17 mouse cellular contexts compared by ENCODE assay signal in the genomic region with DNA sequence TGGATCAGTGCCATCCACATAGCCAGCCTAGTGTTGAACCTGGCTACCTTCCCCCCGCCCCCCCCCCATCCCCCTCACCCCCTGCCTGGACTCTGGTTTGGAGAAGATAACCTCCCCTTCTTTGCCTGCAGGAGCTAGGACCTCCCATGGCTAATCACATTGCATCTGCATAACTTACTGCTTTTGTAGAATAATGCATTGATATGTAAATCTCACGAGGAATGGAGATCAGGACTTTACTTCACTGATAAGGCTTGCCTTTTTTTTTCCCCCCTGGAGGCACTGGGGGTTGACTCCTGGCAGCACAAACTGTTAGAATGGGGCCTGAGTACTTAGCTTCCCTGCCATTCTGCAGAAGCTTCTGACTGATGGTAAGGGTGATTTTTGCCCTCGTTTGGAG. TPM values are rescaled to one million over a fixed set of nuclear protein-coding genes. Genes with fewer than 3 reads are reported as not detected.
DNase-seq lines count a peak whose midpoint lies in the region; ATAC-seq and TF ChIP-seq lines count a peak whose summit lies in the region.
"Had no signal": no experiment of that assay in that cellular context is flagged by ENCODE, and none has a peak within 500 bp of the region (broad histone marks: within the 10 kb centered on the region; RNA-seq: fewer than 3 reads in every experiment).

No protein-coding gene starts in this region.

- H3K9ac ChIP-seq in heart, adult 2 months (ENCODE audit: low read depth, low read length): no peak overlapping the region
- no peak overlapping the region for H3K9ac ChIP-seq in midbrain, embryonic 12.5 days (replicated peaks)
- H3K9ac ChIP-seq: embryonic facial prominence, embryonic 12.5 days had no signal

- no peak for TF ChIP-seq CTCF in heart, adult 2 months (IDR thresholded peaks at IDR 0.05)

- peaks cover 63% of the 10 kb centered on the region for H3K4me1 ChIP-seq in heart, embryonic 10.5 days
- peaks cover 13% of the 10 kb centered on the region for H3K4me1 ChIP-seq in heart, adult 2 months (ENCODE audit: control insufficient read depth, insufficient read depth, low read length)
- H3K4me1 ChIP-seq in midbrain, embryonic 12.5 days: peaks cover 14% of the 10 kb centered on the region
- peaks cover 39% of the 10 kb centered on the region for H3K4me1 ChIP-seq in midbrain, embryonic 10.5 days

- H3K4me3 ChIP-seq in heart, embryonic 10.5 days: 0 out of 2 replicates have a peak overlapping the region, but pooled peaks have one; percentile 12
- no peak overlapping the region for H3K4me3 ChIP-seq in heart, adult 2 months
- no peak overlapping the region for H3K4me3 ChIP-seq in midbrain, embryonic 12.5 days
- no peak overlapping the region for H3K4me3 ChIP-seq in midbrain, embryonic 10.5 days
- H3K4me3 ChIP-seq: embryonic facial prominence, embryonic 12.5 days; layer of hippocampus, adult 2 months had no signal

- H3K9me3 ChIP-seq in heart, embryonic 10.5 days: no peaks in the 10 kb centered on the region
- H3K9me3 ChIP-seq in midbrain, embryonic 12.5 days: no peaks in the 10 kb centered on the region
- H3K9me3 ChIP-seq in midbrain, embryonic 10.5 days (replicated peaks): no peaks in the 10 kb centered on the region
- H3K9me3 ChIP-seq: embryonic facial prominence, embryonic 12.5 days had no signal

- H3K27ac ChIP-seq in heart, embryonic 10.5 days: peak overlapping the region; percentile 79; the same call in 1 of the 2 replicates
- H3K27ac ChIP-seq in heart, adult 2 months: no peak overlapping the region
- H3K27ac ChIP-seq in midbrain, embryonic 12.5 days (replicated peaks): no peak overlapping the region
- H3K27ac ChIP-seq in midbrain, embryonic 10.5 days (replicated peaks): no peak overlapping the region
- H3K27ac ChIP-seq: embryonic facial prominence, embryonic 12.5 days; kidney, postnatal 0 days had no signal

- no peak for DNase-seq in heart, embryonic 10.5 days (ENCODE audit: low spot score)
- no peak for DNase-seq in heart, adult 2 months
- DNase-seq in midbrain, embryonic 10.5 days (ENCODE audit: low spot score): no peak
- peak; percentile 42 for DNase-seq in WW6 (ENCODE audit: low read depth, low spot score)
- DNase-seq in spleen, postnatal 14 days (ENCODE audit: low spot score in 2 of 2): no peak
- DNase-seq in cerebellum, postnatal 25 days: no peak
- DNase-seq: adrenal gland, adult 8-10 months; cerebellum, adult 11-12 months; gastrocnemius, postnatal 25 days; lung, postnatal 10 days; right cerebral cortex, postnatal 14 days; thymus, postnatal 25 days had no signal

- TF ChIP-seq POLR2A in heart, adult 2 months (IDR thresholded peaks at IDR 0.05; ENCODE audit: insufficient read depth, low read depth, low read length): no peak

- no peaks in the 10 kb centered on the region for H3K36me3 ChIP-seq in heart, embryonic 10.5 days
- peaks cover 17% of the 10 kb centered on the region for H3K36me3 ChIP-seq in heart, adult 2 months (ENCODE audit: control insufficient read depth, insufficient read depth, low read length)
- H3K36me3 ChIP-seq in midbrain, embryonic 12.5 days: no peaks in the 10 kb centered on the region
- no peaks in the 10 kb centered on the region for H3K36me3 ChIP-seq in midbrain, embryonic 10.5 days
- H3K36me3 ChIP-seq: embryonic facial prominence, embryonic 12.5 days had no signal

- H3K27me3 ChIP-seq in heart, embryonic 10.5 days (ENCODE audit: insufficient read depth, poor library complexity, severe bottlenecking): no peaks in the 10 kb centered on the region
- H3K27me3 ChIP-seq in heart, adult 2 months (ENCODE audit: control insufficient read depth, insufficient read depth, low read length): no peaks in the 10 kb centered on the region
- H3K27me3 ChIP-seq in midbrain, embryonic 12.5 days: no peaks in the 10 kb centered on the region
- no peaks in the 10 kb centered on the region for H3K27me3 ChIP-seq in midbrain, embryonic 10.5 days (ENCODE audit: low read depth, poor library complexity, severe bottlenecking)
- H3K27me3 ChIP-seq: embryonic facial prominence, embryonic 12.5 days had no signal

- WGBS in heart, embryonic 10.5 days: 12% methylated on average over 3 of the region's 3 CpGs
- WGBS in heart, adult 2 months: 49% methylated on average over 3 of the region's 3 CpGs
- WGBS in midbrain, embryonic 12.5 days: 3% methylated on average over 3 of the region's 3 CpGs
- 4% methylated on average over 3 of the region's 3 CpGs for WGBS in midbrain, embryonic 10.5 days

- H3K79me2 ChIP-seq in heart, adult 2 months (replicated peaks; ENCODE audit: control insufficient read depth, insufficient read depth, low read length): peaks cover 4% of the 10 kb centered on the region; the same call in 1 of the 2 replicates

- no peak for TF ChIP-seq EP300 in heart, adult 2 months (IDR thresholded peaks at IDR 0.05; ENCODE audit: insufficient read depth, low read depth, low read length)

- peak; percentile 58; the same call in 1 of the 2 replicates for ATAC-seq in midbrain, embryonic 12.5 days (ENCODE audit: low FRiP score, low read depth)
- ATAC-seq in megakaryocyte-erythroid progenitor cell, adult 5-6 weeks (replicated peaks; ENCODE audit: low FRiP score, low TSS enrichment, poor library complexity, severe bottlenecking): peak; percentile 23; the same call in 1 of the 2 replicates

- intact Hi-C loops in heart, adult 2 months (cut with DNase I): loop anchor here (5.0 kb wide), 1 partner anchor 35 kb away; the partner anchor contains the start of gene Znrf2

- no peak overlapping the region for H3K4me2 ChIP-seq in midbrain, embryonic 12.5 days (replicated peaks)
- H3K4me2 ChIP-seq: embryonic facial prominence, embryonic 12.5 days had no signal

RNA-seq across cellular contexts. Expression of gene Znrf2, which starts 36.0 kb away (rescaled TPM):
- 2.1 and 2.9 TPM in 2 replicates for polyA plus RNA-seq in heart, embryonic 10.5 days (2016; fragmentation: Nextera tagmentation; extraction: Ambion mirVana)
- 10 to 100 TPM; 12.1 to 22.1 TPM for total RNA-seq in heart, adult 2 months (2021)
- polyA plus RNA-seq in heart, adult 2 months (2012; rRNA removed): 5.4 and 9.8 TPM in 2 replicates
- 3.6 and 4.4 TPM in 2 replicates for polyA plus RNA-seq in midbrain, embryonic 12.5 days (2016; fragmentation: Nextera tagmentation; extraction: Ambion mirVana)
- polyA plus RNA-seq in midbrain, embryonic 10.5 days (2016; fragmentation: Nextera tagmentation; extraction: Ambion mirVana): 2.2 and 2.4 TPM in 2 replicates
- 16.1 and 25.6 TPM in 2 replicates for total RNA-seq in megakaryocyte-erythroid progenitor cell, adult 5-6 weeks (2014; fragmentation: Nextera tagmentation)
- 27.2 and 46.6 TPM in 2 replicates for total RNA-seq in megakaryocyte-erythroid progenitor cell, adult 5-6 weeks (2017)
